Comparison of ENCODE assay signal across 25 mouse cellular contexts in genomic region chrX:40336555-40336954, GRCm38 (mm10).
DNase-seq lines count a peak whose midpoint lies in the region; ATAC-seq and TF ChIP-seq lines count a peak whose summit lies in the region.
"Had no signal": no experiment of that assay in that cellular context is flagged by ENCODE, and none has a peak within 500 bp of the region (broad histone marks: within the 10 kb centered on the region; RNA-seq: fewer than 3 reads in every experiment).

No protein-coding gene starts in this region.

- no peak for DNase-seq in frontal cortex, postnatal 25 days (ENCODE audit: low spot score in 2 of 2)
- DNase-seq in left cerebral cortex, adult 11 months (ENCODE audit: low spot score), result peak; percentile 4
- no peak for DNase-seq in left cerebral cortex, adult 2 months (ENCODE audit: extremely low spot score in 1 of 2, low spot score in 2 of 2)
- peak; percentile 58 for DNase-seq in brain, adult 2 months (ENCODE audit: low read depth, low spot score)
- peak; percentile 50 for DNase-seq in telencephalon, adult 2 months (ENCODE audit: low read depth, low spot score)
- no peak for DNase-seq in hindbrain, postnatal 0 days (ENCODE audit: low spot score)
- DNase-seq: adrenal gland, adult 8-10 months; adrenal gland, postnatal 14 days; adrenal gland, postnatal 36 days; B cell, adult 2 months; cerebellum, adult 11-12 months; cerebellum, adult 2 months; cerebellum, adult 9-10 months; cerebellum, postnatal 10 days; cerebellum, postnatal 25 days had no signal

- no peak overlapping the region for H3K9ac ChIP-seq in hindbrain, postnatal 0 days (replicated peaks; ENCODE audit: low read length)
- H3K9ac ChIP-seq: embryonic facial prominence, embryonic 12.5 days; forebrain, embryonic 13.5 days; forebrain, embryonic 15.5 days had no signal

- no peaks in the 10 kb centered on the region for H3K9me3 ChIP-seq in hindbrain, postnatal 0 days (ENCODE audit: low read length)
- H3K9me3 ChIP-seq: embryonic facial prominence, embryonic 10.5 days; embryonic facial prominence, embryonic 12.5 days; forebrain, embryonic 13.5 days; forebrain, embryonic 15.5 days; G1E had no signal

- no peak for TF ChIP-seq CTCF in left cerebral cortex, adult 2 months (IDR thresholded peaks at IDR 0.05)
- TF ChIP-seq CTCF in hindbrain, postnatal 0 days (IDR thresholded peaks at IDR 0.05; ENCODE audit: low read depth), result no peak

- H3K27ac ChIP-seq in left cerebral cortex, adult 2 months, result no peak overlapping the region
- H3K27ac ChIP-seq in hindbrain, postnatal 0 days, result no peak overlapping the region
- H3K27ac ChIP-seq: embryonic facial prominence, embryonic 10.5 days; embryonic facial prominence, embryonic 12.5 days; forebrain, embryonic 13.5 days; forebrain, embryonic 15.5 days had no signal

- H3K27me3 ChIP-seq in hindbrain, postnatal 0 days (ENCODE audit: insufficient read depth, low read length), result no peaks in the 10 kb centered on the region
- H3K27me3 ChIP-seq: CH12.LX; embryonic facial prominence, embryonic 12.5 days; forebrain, embryonic 13.5 days; forebrain, embryonic 15.5 days had no signal

- ATAC-seq in frontal cortex, adult (ENCODE audit: low TSS enrichment), result peak; percentile 82
- no peak for ATAC-seq in hindbrain, postnatal 0 days
- ATAC-seq: activated CD4-positive, CD25-positive, alpha-beta regulatory T cell, adult 4 months; CD4-positive, CD25-positive, alpha-beta regulatory T cell, adult 4 months; forebrain, embryonic 13.5 days; forebrain, embryonic 15.5 days; Patski had no signal

- H3K36me3 ChIP-seq in hindbrain, postnatal 0 days (ENCODE audit: insufficient read depth, low read length), result no peaks in the 10 kb centered on the region
- H3K36me3 ChIP-seq: embryonic facial prominence, embryonic 10.5 days; embryonic facial prominence, embryonic 12.5 days; forebrain, embryonic 15.5 days; G1E had no signal

- H3K4me3 ChIP-seq in left cerebral cortex, adult 2 months, result no peak overlapping the region
- no peak overlapping the region for H3K4me3 ChIP-seq in hindbrain, postnatal 0 days (ENCODE audit: low read length)
- H3K4me3 ChIP-seq: embryonic facial prominence, embryonic 10.5 days; embryonic facial prominence, embryonic 12.5 days; forebrain, embryonic 13.5 days; forebrain, embryonic 15.5 days had no signal

- H3K4me1 ChIP-seq in hindbrain, postnatal 0 days (ENCODE audit: insufficient read depth, low read length), result no peaks in the 10 kb centered on the region
- H3K4me1 ChIP-seq: embryonic facial prominence, embryonic 10.5 days; embryonic facial prominence, embryonic 12.5 days; forebrain, embryonic 13.5 days; forebrain, embryonic 15.5 days had no signal

- H3K4me2 ChIP-seq in hindbrain, postnatal 0 days (ENCODE audit: low read depth, low read length), result no peak overlapping the region
- H3K4me2 ChIP-seq: embryonic facial prominence, embryonic 12.5 days; forebrain, embryonic 13.5 days; forebrain, embryonic 15.5 days had no signal

- intact Hi-C loops in left cerebral cortex, adult 2 months (cut with DNase I), result loop anchor here (10.0 kb wide), 1 partner anchor 1522 kb away; no protein-coding TSS in a partner anchor

Comparison
In these comparisons a context has a peak if more than half of its experiments do, and no peak if none do; other contexts are left out.
1. DNase-seq: peak in left cerebral cortex, adult 11 months (single experiment), brain, adult 2 months (single experiment) and telencephalon, adult 2 months (single experiment); none in frontal cortex, postnatal 25 days (0 of 2), left cerebral cortex, adult 2 months (0 of 2) and hindbrain, postnatal 0 days (single experiment).